Mouse (Mus musculus): ENCODE measurements around the gene Ndufs6. TPM values are rescaled to one million over a fixed set of nuclear protein-coding genes. Genes with fewer than 3 reads are reported as not detected.
A peak's percentile ranks its signal among the peaks of the same experiment; 100 is the strongest.

The Ndufs6 gene
- polyA plus RNA-seq, 1 experiment from 2014 or later, result 299 TPM

DNA sequence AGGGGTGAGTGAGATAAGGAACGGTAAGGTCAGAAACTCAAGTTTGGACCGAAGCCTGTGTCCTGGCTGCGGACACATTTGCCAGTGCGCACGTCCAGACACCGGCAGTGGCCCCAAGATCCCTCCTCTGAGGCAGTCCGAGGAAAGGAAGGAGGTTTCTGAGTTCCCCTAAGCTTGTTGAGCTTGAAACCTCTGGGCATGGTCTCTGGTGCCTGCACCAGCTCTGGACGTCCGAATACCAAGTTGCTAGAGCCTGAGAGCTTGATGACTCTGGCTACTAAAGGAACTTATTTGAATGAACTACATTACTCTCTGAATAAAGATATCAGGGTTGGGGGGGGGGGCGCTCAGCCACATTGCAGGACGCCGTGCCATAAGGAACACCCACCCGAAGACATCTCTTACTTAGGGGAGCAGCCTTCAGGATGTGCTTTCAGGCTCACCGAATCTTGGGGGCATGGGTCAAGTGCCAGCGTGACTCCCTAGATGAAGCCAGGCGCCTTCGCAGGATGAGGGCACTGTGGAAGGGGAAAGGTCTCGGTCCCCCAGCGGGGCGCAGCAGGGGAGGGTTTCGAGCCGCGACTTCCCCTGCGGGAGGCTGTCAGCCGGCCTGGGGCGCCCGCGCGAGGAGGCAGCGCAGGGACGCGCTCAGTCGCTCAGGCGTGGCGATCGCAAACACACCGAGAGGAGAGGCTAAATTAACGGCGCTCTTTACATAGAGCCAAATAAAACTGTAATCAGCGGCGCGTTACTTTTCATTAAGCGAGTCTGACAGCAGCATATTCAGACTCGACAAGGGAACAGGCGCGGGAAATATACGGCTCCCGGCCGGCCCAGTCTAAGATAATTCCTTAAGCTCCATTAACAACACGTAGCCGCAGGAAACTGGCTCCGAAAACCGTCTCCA is 56.8 kb downstream of the Ndufs6 start:
- H3K27ac ChIP-seq, result no peak overlapping the region
- peak overlapping the region; percentile 58 for H3K4me2 ChIP-seq (replicated peaks)
- no peak overlapping the region for H3K9ac ChIP-seq
- H3K9me3 ChIP-seq, result no peaks in the 10 kb centered on the region
- no peaks in the 10 kb centered on the region for H3K36me3 ChIP-seq
- H3K4me3 ChIP-seq, result peak overlapping the region; percentile 14; the same call in 1 of the 2 replicates
- WGBS, result under 1% methylated on average over 53 of the region's 53 CpGs
- peaks cover 27% of the 10 kb centered on the region for H3K4me1 ChIP-seq
- peaks cover 96% of the 10 kb centered on the region for H3K27me3 ChIP-seq (replicated peaks)
- 0 out of 2 replicates have a peak, but pooled peaks have one; percentile 54 for ATAC-seq (ENCODE audit: low FRiP score, low read depth)

DNA sequence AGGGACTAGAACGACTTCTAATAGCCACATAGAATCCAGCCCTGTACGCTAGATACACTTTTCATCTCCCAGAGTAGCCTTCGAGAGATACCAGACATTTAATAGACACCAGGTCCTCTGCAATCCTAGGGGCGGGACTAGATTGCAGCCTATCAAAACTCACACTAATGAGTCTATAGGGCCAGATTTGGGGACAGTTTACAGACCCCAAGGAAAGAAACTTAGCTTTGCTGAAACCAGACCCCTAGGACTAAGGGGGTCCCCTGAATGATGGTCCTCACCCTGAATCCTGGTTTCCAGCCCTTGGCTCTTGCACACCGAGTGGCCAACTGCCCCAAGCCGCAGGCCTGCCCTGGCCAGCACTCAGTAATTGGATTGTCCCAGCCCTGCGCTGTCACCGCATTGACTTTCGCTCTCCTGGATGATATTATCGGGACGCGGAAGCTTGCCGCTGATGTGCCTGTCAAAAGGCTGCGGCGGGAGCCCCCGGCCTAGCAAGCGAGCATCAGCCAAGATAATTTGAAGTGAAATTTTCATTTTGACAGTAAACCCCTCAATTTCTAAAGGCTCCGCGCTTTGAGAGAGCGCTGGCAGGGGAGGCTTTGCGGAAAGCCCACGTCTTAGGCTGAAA is 57.8 kb downstream of the Ndufs6 start:
- Histone ChIP-seq H3K4me1 (peaks cover 28% of the 10 kb centered on the region), H3K9me3 (no peaks in the 10 kb centered on the region), H3K36me3 (no peaks in the 10 kb centered on the region), H3K4me2 (replicated peaks) (peak overlapping the region; percentile 58), H3K4me3 (no peak overlapping the region), H3K27ac (no peak overlapping the region), H3K27me3 (replicated peaks) (peaks cover 98% of the 10 kb centered on the region), H3K9ac (no peak overlapping the region)
- ATAC-seq (ENCODE audit: low FRiP score, low read depth), result no peak
- 3% methylated on average over 22 of the region's 22 CpGs for whole genome bisulfite sequencing

- Histone ChIP-seq H3K4me1 (peaks cover 32% of the 10 kb centered on the region), H3K27me3 (replicated peaks) (peaks cover 98% of the 10 kb centered on the region), H3K9me3 (no peaks in the 10 kb centered on the region), H3K27ac (no peak overlapping the region), H3K36me3 (no peaks in the 10 kb centered on the region), H3K4me2 (replicated peaks) (no peak overlapping the region), H3K4me3 (no peak overlapping the region), H3K9ac (no peak overlapping the region)
- no peak for ATAC-seq (ENCODE audit: low FRiP score, low read depth)
- WGBS, result 8% methylated on average over 3 of the region's 3 CpGs
Observed at GRCm38 (mm10) chr13:73269891-73270290, 58.5 kb downstream of the Ndufs6 start.

Other genes with a start within 250 kb of the Ndufs6 start
- 2.8 TPM in 2 replicates for gene Irx4, start 68.1 kb downstream of the Ndufs6 start, polyA plus RNA-seq (2016; fragmentation: Nextera tagmentation; extraction: Ambion mirVana)
- gene Mrpl36, start within 50 bp of the Ndufs6 start, polyA plus RNA-seq (2016; fragmentation: Nextera tagmentation; extraction: Ambion mirVana), result 93.4 and 104 TPM in 2 replicates
- gene Lpcat1, start 138.7 kb upstream of the Ndufs6 start, polyA plus RNA-seq (2016; fragmentation: Nextera tagmentation; extraction: Ambion mirVana), result 59.0 and 60.4 TPM in 2 replicates
- 0.06 and 0.17 TPM in 2 replicates for gene Slc6a3, start 208.2 kb upstream of the Ndufs6 start, polyA plus RNA-seq (2016; fragmentation: Nextera tagmentation; extraction: Ambion mirVana)

Measured in neural tube, embryonic 12.5 days (tissue).